Mouse (Mus musculus): Measurements from ENCODE around the gene Rhbdl2. TPM values are rescaled to one million over a fixed set of nuclear protein-coding genes. Genes with fewer than 3 reads are reported as not detected.

Gene Rhbdl2
- 3.1 and 5.9 TPM in 2 replicates for polyA plus RNA-seq (2012; rRNA removed; ENCODE audit: low replicate concordance)

DNA sequence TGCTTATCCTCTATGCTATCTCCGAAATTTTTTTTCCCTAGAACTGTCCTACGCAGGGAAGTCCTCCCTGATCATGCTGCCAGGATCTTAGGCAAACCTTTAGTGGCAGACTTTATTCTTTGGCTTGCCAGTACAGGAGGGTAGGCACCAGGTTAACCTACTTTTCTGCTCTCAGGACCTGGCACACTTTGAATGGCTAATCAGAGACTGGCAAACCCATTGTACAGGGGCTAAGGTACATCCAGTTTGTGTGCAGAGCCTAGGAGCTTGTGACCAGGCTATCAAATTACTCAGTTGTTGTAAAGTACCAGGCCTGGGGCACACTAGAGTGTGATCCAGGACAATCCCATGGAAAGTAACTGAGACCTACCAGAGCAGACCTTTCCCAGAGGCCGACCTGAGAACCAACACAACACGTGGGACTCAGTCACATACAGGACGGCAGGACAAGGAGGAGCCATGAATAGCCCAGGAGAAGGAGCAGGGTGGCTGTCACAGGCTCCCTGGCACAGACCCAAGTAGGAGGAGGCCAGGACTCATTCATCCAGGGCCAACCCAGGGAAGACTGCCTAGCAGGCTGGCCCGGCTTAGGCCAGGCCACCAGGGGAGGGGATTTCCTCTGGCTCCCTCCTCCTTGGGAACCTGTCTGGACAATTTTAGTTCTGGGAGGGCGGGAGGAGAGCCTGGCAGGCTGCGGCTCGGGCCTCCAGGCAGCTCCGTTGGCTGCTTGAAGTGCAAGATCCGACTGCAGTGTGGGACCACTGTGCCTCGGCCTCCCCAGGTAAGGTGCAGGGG is at the start of gene Rhbdl2:
TSS of gene Rhbdl2 (plus strand) at position 684 of the 795 bp plus-strand sequence.

DNA sequence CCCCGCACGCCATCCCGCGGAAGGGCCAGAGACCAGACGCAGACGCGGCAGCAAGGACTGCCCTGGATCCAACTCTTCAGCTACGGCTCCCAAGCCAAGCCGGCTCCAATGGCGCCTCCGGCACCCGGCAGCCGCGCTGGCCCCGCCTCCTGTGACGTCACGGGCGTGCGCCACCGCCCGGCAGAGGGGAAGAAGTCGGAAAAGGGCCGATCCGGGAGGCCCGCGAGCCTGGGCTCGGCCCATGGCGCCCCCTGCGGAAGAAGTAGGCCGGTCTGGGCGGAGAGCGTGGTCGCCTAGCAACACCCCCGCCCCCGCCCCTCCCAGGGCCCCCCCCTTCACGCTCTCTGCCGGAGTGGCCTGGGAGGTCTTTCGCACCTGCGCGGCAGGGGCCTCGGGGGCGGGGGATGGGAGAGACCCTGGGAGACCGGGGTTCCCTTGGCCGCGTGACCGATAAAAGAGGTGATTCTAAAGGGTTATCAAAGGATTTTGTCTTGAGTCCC is 37.5 kb upstream of the Rhbdl2 start, which contains the start of gene Akirin1:
TSS of gene Akirin1 (minus strand) at position 194 of the 500 bp plus-strand sequence.

DNA sequence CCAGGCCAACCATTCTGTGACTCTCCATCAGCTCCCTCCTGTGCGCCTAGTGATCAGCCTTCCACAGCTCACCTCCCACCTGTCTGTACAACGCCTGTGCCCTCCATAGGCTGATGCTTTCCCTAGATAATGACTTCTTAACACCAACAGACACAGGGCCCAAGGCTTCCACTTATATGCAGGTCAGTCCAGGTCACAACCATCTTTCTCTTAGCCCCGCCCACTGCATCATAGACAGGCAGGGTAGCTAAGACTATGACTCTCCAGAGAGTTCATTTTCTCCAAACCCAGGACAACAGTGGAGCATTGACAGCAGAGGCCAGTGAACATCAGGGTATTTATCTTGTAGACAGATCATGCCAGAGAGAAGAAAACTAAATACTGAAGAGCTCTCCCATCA is 71.7 kb downstream of the Rhbdl2 start, which contains the start of gene 4933427I04Rik:
TSS of gene 4933427I04Rik (plus strand) at position 301 of the 400 bp plus-strand sequence.

Other genes with a start within 250 kb of the Rhbdl2 start
- 15.2 and 20.2 TPM in 2 replicates for gene Macf1, start 103.5 kb upstream of the Rhbdl2 start, polyA plus RNA-seq (2012; rRNA removed; ENCODE audit: low replicate concordance)
- gene Ndufs5, start 69.7 kb upstream of the Rhbdl2 start, polyA plus RNA-seq (2012; rRNA removed; ENCODE audit: low replicate concordance) = 9.7 and 17.6 TPM in 2 replicates
- 67.7 and 70.3 TPM in 2 replicates for gene Akirin1, start 37.5 kb upstream of the Rhbdl2 start, polyA plus RNA-seq (2012; rRNA removed; ENCODE audit: low replicate concordance)
- gene 4933427I04Rik, start 71.8 kb downstream of the Rhbdl2 start, polyA plus RNA-seq (2012; rRNA removed; ENCODE audit: low replicate concordance) = not detected in 2 replicates
- gene Mycbp, start 117.0 kb downstream of the Rhbdl2 start, polyA plus RNA-seq (2012; rRNA removed; ENCODE audit: low replicate concordance) = 5.3 and 6.0 TPM in 2 replicates
- 14.1 and 19.1 TPM in 2 replicates for gene Rragc, start 129.6 kb downstream of the Rhbdl2 start, polyA plus RNA-seq (2012; rRNA removed; ENCODE audit: low replicate concordance)
- 1.6 TPM in 1 of 2 replicates, not detected in the other for gene 4930535I16Rik, start 130.1 kb downstream of the Rhbdl2 start, polyA plus RNA-seq (2012; rRNA removed; ENCODE audit: low replicate concordance)